Mouse (Mus musculus): Measurements from ENCODE around the gene Palm.

The Palm gene

DNA sequence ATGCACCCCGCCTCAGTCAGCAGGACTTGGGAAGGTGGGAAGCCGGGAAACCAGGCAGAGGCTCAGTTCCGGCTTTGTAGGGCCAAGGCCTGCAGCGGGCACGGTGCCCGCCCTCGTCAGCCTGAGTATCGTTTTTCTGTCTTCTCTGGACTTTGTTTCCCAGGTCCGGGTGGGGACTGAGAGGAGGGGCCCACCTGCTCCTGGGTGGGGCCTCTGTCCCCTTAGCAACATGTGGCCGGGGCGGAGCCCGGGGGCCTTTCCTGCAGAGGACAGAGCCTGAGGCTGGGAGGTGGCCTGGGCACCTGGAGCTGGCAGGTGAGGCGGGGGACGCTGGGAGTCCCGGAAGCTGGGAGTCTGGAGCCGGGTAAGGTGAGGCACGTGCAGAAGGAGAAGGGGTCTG, 29.0 kb downstream of the Palm start:
- DNase-seq (ENCODE audit: low read depth in 1 of 2, low spot score in 2 of 2): no peak

DNA sequence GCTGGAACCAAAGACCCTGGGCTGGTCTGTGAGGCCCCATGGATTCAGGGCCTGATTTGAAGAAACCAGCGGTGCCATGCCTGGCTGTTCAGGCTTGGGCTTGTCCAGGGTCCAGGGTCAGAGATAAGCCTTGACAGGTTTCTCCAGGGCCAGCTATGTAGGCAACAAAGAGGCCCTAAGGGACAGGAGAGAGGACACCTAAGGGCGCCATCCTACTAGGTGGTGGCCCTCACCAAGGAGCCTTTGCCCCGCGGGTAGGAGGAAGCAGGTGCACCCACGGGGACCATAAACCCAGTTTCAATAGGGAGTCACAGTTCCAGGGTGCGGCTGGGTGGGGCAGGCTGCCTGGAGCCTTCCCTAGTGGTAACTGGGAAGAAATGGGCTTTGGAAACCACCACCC, 29.6 kb downstream of the Palm start:
- DNase-seq (ENCODE audit: low read depth in 1 of 2, low spot score in 2 of 2): no peak

DNA sequence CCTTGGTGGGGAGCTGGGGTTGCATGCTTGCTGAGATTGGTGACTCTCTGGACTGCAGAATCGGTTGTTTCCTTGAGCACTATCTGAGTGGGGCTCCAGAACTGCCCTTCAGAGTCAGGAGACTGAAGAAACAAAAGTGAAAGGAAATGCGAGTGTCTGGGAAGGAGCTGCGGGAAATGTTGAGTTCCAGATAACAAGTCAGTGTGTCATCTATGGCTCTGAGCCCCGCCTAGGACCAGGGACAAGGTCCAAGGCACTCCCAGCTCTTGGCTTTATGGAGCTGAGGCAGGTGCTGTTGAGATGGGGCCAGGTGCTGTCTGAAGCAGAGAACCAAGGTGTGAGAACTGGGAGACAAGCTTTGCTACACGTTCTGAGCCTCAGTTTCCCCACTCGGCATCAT, 31.0 kb downstream of the Palm start:
- no peak for DNase-seq (ENCODE audit: low read depth in 1 of 2, low spot score in 2 of 2)

DNA sequence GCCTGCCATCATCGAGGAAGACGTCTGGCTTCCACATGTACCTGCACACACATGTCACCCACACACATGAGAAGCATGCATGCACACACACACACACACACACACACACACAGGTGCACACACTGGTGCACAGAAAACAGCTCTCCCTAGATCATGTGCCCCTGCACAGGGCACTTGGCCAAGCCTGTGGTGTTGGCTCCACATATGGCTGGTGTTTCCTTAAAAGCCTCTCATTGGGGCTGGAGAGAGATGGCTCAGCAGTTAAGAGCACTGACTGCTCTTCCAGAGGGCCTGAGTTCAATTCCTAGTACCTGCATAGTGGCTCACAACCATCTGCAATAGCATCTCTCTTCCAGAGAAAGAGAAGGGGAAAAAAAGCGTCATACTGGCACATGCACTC, 38.2 kb downstream of the Palm start:
- no peak for DNase-seq (ENCODE audit: low read depth in 1 of 2, low spot score in 2 of 2)

DNA sequence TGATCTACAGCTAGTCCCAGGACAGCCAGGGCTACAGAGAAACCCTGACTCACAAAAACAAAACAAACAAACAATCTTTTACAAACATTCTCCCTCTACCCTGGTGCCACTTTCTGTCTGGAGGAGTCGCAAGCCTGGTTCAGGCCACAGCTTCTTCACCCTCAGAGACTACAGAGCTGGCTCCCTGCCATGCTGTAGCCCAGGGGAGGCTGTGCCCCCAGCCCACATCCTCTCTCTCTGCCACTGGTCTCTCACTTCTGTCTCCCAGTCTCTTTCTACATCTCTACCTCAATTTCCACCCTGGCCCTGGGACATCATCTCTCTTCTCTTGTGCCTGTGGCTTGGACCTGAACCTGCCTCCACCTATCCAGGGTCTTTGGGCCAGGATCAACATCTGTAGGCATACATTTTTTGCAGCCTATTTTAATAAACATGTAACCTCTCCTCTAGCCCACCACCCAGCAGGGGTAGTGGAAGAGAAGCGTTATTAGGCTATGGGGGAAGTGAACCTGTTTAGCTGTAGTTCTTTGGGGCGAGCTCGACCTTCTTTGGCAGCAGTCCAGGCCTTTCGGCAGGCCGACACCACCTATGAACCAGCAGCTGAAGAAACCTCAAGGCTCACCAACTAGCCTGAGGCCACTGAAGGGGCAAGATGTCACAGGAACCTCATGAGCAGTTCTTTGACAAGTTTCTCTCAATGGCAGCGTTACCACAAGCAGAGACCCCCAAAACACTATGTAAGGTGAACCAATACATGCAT, 38.8 kb downstream of the Palm start:
- DNase-seq (ENCODE audit: low read depth in 1 of 2, low spot score in 2 of 2): no peak

DNA sequence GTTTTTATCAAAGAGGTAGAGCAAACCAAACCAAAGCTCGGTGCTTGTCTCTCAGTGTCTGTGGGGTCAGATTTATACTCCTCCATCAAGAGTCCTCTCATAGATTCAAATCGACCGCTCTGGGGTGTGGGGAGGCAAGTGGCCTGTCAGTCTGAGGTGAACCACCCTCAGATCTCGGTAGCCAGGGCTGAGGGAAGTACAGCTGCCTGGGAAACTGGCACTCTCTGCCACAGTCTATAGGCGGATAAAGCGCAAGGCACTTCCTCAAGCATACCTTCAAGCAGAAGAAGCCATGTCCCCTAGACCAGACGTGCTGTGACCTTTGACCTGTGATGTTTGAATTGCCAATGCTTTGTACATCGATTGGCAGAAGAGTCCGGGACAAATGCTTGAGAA, 39.4 kb downstream of the Palm start:
- no peak for DNase-seq (ENCODE audit: low read depth in 1 of 2, low spot score in 2 of 2)

DNA sequence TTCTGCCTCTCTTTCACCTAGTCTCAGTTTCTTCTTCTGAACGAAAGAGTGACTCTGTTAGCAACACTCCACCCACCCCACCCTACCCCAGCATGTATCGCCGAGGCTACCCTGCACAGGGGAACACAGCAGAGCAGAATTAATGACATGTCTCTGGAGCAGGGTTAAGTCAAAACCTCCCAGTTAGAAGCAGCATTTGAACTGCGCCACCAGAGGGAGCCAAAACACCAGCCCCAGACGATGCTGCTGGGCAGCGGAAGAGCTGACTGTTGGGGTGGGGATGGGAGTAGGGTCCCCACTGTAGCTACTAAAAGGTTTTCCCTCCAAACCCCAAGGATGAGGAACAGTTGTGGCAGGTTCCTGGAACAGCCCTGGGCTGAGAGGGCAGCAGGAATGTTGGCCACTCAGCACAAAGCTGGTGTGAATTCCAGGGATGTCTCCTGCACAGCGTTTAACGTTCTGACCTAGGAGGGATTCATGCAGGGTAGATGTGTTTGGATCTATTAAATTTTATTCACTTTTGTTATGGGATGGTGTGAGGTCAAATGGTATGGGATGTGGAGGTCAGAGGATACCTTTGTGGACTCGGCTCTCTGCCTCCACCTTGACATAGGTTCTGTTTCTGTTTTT, 41.5 kb downstream of the Palm start:
- DNase-seq (ENCODE audit: low read depth in 1 of 2, low spot score in 2 of 2): peak in 1 of 2 experiments; percentile 54

DNA sequence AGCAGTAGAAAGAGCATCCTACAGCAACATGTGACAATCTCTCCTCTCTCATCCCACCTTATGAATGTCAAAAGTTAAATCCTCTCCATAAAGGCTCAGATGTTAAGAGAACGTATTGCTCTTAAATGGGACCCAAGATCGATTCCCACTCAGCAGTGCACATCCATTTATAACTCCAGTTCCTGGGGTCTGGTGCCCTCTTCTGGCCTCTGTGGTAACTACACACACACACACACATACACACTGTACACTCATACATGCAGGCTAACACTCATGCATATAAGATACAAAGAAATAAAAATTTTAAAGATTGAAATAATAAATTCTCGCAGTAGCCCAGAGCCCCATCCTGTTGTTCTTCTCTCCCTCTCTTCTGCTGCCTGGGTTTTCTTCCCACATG, 43.5 kb downstream of the Palm start:
- no peak for DNase-seq (ENCODE audit: low read depth in 1 of 2, low spot score in 2 of 2)

DNA sequence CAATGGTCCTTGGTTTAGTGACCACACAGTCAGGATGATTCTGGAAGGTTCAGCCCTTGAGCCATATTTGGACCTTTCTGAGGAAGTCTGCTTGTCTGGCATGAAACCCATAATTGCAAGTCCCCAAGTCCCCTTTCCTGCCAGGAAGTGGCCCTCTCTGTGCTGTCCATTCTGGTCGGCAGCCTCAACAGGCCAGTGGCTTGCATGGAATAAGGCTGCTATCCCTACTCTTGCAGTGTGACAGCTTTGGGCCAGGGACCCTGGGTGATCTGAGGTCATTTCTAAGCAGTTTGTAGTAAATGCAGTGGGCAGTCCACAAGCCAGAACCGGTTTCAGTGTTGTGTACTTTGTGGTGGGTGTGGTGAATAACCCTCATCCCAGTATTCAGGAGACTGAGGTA, 44.8 kb downstream of the Palm start:
- DNase-seq (ENCODE audit: low read depth in 1 of 2, low spot score in 2 of 2): no peak

DNA sequence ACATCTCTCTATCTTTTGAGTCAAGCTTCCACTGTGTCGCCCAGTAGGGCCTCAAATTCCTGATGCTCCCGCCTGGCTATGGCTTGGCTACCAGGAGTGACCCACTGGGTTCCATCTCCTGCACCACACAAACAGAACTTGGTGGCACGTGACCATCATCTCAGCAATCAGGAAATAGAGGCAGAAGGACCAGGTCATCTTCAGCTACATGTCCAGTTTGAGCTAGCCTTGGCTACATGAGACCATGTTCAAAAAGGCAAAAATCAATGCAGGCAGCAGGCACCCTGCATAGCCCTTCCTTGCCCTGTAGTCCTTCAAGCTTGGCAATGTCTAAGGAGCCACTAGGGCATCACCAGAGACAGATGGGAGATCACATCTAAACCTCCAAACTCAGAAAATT, 46.7 kb downstream of the Palm start:
- no peak for DNase-seq (ENCODE audit: low read depth in 1 of 2, low spot score in 2 of 2)

DNA sequence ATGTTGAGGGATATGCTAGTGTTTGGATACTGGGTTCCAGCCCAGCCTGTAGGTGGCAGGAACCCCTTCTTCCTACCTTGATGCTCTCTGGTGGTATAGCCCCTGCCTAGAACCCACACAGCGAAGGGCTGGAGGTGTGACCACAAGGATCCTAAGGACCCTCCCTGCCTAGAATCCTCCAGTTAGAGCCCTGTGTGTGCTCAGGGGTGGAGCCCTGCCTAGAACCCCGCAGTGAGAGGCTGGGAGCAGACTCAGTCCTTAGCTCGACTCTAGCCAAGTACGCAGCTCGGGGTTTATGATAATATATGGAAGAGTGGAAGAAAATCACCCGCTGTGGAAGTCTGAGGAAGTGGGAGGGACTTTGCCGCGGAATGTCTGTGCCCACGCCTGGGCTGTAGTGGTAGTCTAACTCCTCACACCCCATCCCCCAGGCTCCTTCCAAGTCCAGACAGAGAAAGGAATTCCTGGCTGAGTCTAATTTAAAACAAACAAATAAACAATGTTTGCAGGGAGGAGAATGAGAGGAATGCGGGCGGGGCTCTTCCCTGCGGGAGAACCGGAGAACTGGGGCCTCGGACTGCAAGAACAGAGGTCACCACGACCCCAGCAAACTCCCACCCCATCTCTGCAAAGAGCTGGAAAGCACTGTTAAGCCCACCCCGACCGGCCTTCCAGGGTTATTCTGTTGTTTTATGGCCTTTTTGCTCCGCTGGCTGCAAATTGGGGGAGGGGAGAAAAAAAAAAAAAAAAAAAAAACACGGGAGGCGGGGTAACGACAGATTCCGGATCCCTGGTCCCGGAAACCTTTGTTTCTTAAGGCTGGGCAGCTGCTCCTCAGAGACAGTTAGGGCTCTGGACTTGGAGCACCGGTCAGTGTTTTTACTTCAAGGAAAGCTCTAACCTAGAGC, 47.5 kb downstream of the Palm start:
- DNase-seq (ENCODE audit: low read depth in 1 of 2, low spot score in 2 of 2): no peak

DNA sequence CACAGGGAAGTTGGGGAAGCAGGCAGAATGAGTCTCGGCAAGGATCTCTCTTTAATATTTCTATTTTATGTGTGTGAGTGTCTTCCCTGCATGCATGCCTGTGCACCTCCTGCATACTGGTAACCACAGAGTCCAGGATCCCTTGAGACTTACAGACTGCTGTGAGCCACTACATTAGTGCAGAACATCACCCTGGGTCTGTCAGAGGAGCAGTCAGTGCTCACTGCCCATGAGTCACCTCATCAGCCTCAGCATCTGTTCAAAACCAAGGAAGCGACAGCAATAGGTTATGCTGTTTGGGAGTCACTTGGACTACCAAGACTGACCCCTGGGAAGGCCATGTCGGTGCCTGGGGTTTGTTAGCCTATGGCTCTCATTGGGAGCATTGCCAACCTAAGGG, 49.0 kb downstream of the Palm start:
- no peak for DNase-seq (ENCODE audit: low read depth in 1 of 2, low spot score in 2 of 2)

DNA sequence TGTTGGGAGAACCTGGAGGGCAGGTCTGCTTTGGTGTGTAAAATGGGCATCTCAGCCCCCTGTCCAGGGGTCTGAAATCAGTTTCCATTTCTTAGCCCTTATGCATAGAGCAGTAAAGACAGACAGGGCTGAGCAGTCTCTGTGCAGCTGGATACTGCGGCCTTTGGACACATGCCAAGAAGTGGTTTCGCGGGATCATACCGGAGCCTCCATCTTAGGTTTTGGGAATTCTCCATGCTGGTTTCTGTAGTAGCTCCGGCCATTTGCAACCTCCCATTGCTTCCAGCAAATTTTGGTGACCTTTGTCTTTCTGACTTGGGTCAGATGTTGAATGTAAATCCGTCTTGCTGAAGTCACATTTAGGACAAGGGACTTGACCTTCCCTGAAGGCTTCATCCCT, 50.1 kb downstream of the Palm start:
- DNase-seq (ENCODE audit: low read depth in 1 of 2, low spot score in 2 of 2): no peak

DNA sequence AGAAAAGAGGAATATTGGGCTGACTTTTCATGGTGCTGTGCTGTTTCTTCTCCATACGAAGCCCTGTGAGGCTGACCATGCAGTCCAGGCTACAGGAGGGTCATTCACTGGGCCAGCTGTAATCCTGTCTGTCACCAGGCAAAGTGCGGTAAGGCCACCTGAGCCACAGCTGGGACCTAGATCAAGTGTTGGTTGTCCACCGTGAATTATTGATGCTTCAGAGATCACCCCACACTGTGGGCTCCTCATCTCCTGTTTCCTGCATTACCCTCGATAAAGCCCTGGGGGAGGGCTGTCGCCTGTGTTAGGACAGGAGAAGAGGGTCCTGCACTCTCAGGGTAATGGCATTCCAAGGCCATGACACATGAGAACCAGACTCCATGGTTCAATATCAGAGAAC, 53.2 kb downstream of the Palm start:
- DNase-seq (ENCODE audit: low read depth in 1 of 2, low spot score in 2 of 2): no peak

DNA sequence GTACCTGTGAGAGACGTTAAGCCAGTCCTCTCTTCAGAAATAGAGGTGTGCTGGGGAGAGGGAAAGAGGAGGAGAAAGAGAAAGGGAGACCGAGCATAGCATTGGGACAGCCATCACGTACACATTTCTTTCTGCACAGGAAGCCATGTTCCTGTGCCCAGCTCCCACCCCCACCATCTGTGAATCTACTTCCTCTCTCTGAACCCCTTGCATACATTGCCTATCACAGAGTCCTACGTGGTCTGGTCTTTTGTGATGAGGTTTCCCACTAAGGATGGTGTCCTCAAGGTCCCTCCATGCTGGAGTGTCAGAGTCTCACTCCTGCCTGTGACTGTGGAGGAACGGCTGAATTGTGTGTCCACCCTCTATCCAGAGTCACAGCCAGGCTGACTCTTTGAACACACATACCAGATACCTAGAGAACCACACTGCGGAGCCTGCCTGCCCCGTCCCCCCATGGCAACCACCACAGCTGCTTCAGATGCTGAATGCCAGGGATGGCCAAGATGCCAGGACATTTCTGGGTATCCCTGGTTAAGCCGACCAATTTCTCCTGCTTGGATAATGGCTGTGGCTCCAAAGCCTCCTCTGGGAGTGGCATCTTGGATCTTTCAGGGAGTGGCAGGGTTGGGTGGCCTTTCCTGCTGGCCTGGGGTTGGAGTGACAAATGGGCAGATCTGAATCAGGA, 56.7 kb downstream of the Palm start:
- DNase-seq (ENCODE audit: low read depth in 1 of 2, low spot score in 2 of 2): no peak

DNA sequence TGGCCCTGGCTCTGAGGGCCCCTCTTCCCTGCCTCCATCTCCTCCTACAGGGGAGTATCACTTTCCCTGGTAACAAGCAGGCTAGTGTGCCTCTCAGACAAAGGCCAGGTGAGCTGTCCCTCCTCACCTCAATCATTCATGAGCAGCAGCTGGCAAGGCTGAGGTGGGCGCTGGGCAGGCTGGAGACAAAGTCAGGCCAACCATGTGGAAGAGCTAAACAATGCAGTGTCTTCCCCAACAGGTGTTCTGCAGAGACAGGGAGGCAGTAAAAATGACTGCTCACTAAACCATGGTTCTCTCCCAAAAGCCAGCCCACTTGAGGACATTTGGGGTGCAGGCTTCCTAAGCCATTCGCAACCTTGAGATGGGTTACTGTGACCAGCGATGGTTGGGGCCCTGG, 58.3 kb downstream of the Palm start:
- no peak for DNase-seq (ENCODE audit: low read depth in 1 of 2, low spot score in 2 of 2)

DNA sequence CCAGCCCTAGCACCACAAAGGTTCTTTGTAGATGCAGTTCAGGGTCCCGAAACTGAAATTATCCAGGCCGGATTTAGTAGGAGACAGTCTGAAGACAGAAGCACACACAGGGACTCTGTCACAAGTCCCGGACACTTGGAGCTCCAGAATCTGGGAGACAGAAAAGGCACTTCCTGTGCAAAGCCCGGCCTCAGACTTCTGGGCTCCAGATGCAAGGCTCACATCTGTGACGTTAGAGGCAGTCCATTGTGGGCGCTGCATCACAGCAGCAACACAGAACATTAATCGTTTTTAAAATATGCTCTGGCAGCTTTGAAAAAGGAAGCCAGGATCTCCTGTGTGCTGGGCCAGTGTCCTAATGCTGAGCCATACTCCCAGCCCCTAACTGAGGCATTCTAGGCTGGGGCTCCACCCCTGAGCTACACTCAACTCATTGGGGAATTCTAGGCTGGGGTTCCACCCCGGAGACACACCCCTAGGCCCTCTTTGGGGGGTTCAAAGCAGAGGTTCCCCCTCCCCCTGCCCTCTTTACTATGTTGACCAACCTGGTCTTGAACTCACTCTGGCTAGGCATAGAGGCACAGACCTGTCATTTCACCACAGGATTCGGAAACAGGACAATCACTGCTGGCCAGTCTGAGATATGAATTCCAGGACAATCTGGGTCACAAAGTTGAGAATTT, 58.9 kb downstream of the Palm start:
- DNase-seq (ENCODE audit: low read depth in 1 of 2, low spot score in 2 of 2): no peak

DNA sequence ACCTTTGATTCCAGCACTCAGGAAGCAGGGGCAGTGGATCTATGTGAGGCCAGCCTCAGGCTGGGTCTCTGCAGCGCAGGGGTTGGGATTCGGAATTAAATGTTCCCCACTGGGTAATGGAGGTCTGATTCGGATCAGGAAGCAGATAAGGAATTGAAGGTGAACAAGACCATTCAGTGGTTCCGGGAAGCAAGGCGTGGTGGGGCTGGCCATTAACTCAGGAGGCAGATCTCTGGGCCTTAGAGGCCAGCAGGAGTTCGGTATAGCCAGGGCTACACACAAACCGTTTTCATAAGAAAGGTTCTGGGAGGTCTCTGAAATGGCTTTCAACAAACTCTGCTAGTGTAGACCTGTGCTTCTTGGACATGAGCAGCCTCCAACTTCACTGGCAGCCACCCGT, 59.5 kb downstream of the Palm start:
- DNase-seq (ENCODE audit: low read depth in 1 of 2, low spot score in 2 of 2): no peak

DNA sequence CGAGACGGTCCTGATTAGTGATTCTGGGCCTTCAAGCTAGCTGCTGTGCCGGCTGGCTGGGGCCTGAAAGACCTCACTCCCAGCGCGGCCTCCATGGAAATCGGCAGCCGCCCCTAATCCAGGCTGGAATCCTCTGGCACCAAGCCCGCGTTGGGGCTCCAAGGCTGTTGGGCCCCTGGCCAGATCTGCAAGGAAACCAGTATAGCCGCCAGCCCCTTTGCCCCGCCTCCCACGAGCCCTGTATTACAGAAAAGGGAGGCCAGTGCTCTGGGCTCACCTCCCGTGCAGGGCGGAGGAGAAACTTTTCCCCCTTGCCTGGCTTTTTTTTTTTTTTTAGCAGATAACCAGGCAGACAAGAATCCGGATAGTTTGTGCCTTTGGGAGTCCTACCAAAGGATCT, 60.0 kb downstream of the Palm start:
- no peak for DNase-seq (ENCODE audit: low read depth in 1 of 2, low spot score in 2 of 2)

DNA sequence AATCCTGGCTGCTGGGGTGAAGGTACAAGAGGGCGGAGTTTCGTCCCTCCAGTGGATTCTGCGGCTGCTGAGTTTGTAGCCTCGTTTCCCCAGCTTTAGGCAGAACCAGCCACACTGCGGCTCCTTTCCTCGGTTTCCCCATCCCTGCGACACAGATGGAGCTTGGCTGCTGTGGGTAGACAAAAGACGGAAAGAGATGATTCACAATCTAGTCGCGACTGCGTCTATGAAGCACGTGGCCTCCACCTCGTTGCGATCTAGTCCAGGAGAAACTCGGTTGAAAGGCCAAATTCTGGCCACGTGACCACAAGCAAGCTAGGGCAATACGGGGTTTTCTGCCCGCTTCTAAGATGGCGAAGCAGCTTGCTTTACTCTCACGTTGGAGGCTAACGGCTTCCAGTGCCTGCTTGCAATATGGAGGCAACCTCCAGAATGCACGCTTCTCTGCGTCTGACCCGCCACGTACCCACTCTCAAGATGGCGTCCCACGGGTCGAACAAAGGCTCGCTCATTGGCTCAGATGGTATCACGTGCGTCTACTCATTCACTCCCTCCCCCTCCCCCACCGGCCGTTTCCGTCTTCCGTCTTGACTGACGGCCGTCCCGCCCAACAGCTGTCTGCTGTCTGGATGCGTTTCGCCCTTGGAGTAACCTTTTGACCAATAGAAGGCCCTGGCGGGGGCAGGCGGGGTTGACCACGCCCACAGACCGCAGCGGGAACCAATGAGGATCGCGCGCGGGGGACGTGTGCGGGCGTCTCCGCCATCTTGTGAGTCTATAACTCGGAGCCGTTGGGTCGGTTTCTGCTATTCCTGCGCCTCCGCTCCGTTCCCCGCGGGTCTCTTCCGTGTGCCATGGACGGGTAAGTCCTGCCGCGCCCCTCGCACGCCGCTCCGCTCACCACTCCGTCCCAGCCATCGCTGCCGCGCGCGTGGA, 60.8 kb downstream of the Palm start, which contains the start of gene Ptbp1:
Gene Ptbp1, plus strand, starts transcription at position 568 of the 936 bp plus-strand sequence.
- DNase-seq (ENCODE audit: low read depth in 1 of 2, low spot score in 2 of 2): peak; percentile 96 to 97
